Mouse (Mus musculus) gastrocnemius, postnatal 25 days (tissue): ENCODE data around the gene Actl6b. TPM values are rescaled to one million over a fixed set of nuclear protein-coding genes. Genes with fewer than 3 reads are reported as not detected.

Experiments
- DNase-seq: peaks from one replicate; pipeline ENCODE4 v3.0.0; 2022
- total RNA-seq, 2 experiments: library from RNA; stranded (reverse); gene quantifications; 1 replicate in 1 of 2; 2 replicates in 1 of 2; pipeline ENCODE4 v1.2.3; 2021

Actl6b gene
- total RNA-seq, 2 experiments from 2014 or later = not detected

DNA sequence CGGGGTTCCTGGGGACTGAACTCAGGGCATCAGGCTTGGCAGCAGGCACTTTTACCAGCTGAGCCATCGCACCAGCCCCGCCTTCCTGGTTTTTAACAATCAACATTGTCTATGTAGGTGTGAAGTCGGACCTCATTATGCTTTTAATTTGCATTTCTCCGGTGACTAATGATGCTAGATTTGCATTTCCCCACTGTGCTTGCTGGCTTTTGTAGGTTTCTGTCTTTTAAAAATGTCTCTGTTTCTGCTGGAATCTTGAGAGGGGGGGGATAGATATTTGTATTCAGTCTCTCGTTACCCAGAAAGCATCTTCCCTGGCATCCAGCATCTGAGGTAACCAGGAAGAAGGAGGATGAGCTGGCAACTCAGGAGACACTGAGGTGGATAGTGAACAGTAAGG, 8.2 kb downstream of the Actl6b start:
- no peak for DNase-seq

DNA sequence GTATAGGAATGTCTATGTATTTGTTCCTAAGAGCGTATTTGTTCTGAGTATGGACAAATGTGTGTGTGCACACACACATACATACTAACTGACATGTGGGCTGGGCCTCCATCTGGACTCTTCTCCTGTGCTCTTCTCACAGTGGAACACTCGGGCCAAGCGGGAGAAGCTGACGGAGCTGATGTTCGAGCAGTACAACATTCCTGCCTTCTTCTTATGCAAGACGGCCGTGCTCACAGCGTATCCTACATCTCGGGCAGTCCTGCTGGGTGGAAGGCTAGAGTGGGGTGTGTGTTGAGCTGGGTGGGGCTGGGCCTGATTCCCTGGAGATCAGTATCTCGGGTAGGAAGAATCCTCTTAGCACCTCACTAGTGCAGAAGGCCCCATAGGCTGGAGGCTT, 9.6 kb downstream of the Actl6b start:
- no peak for DNase-seq

DNA sequence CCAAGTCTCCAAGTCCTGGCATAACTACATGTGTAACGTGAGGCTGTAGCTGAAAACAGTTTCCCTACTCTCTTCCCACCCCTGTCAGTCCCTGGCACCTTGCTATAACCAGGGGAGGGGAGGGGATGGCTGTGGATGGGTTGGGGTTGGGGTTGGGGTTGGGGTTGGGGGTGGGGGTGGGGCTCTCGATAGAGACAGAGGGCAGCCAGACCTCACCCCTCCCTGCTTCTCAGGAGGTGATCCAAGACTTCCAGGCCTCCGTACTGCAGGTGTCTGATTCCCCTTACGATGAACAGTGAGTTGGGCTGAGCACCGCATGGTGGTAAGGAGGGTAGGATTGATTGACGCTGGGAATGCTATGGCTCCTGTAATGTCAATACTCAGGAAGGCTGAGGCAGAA, 12.4 kb downstream of the Actl6b start:
- DNase-seq = no peak

DNA sequence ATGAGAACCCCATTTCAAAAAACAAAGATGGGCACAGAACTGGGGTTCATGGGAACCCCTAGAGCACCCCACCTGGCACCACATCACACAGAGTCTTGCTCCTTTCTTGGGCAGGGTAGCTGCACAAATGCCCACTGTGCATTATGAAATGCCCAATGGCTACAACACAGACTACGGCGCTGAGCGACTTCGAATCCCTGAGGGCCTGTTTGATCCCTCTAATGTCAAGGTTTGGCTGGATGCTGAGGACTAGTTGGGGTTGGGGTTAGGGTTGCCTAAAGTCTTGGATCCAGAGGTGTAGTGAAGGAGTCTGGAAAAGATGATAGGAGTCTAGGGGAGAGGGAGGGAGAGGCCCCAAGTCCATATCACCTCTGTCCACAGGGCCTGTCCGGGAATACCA, 13.1 kb downstream of the Actl6b start:
- no peak for DNase-seq

DNA sequence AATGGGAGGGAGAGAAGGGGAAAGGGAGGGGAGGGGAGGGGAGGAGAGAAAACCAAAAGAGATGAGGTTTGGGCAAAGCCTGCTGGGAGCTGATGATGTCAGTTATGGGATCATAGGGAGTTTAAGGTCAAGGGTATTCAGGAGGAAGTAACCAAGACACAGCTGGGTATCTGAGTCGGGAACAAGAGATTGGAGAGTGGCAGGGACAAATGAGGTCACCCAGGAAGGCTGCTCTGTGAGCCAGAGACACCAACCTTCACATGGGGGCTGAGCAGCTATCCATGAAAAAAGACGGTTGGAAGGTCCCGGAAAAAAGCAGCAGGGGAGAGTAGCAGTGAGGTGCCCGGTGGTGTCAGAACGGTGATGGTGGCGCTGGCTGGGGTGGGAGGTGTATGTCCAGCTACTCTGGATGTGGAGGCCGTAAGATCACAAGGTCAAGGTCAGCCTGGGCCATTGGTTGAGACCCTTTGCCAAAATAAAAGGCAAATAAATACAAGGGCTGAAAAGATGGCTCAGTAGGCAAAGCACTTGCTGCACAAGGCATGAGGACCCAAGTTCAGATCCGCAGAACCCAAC, 15.0 kb downstream of the Actl6b start:
- no peak for DNase-seq

DNA sequence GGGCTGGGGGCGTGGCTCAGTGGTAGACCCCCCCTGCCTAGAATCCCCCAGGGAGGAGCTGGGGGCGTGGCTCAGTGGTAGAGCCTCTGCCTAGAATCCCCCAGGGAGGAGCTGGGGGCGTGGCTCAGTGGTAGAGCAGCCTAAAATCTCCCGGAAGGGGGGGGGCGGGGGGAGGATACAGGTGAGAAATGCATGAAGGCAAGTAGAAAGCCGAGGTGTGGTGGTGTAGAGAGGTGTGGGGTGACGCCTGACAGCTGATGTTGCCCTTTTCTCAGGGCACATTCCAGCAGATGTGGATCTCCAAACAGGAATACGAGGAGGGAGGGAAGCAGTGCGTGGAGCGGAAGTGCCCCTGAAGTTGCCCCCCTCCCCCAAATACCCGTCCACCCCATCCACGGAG, 15.7 kb downstream of the Actl6b start:
- DNase-seq = no peak

DNA sequence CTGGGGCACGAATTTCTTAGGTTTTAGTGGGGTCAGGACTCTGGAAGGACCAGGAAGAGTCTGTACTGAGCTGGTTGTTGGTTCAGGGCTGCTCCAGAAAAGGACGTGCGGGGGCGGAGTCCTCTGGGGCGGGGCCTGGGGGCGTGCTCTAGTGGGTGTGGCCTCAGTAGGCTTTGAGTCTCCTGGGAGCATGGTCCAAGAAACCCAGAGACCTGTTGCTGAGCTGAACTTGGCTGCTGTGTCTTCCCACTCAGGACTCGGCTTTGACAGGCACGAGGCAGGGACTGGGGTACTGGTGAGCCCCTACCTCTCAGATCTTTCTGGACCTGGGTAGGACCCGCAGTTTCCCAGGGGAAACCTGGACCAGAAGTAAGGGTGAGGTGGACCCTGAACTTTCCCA, 16.3 kb downstream of the Actl6b start, which contains the start of gene Tfr2:
Gene Tfr2, plus strand, starts transcription at position 176 of the 400 bp plus-strand sequence.
- DNase-seq = no peak

DNA sequence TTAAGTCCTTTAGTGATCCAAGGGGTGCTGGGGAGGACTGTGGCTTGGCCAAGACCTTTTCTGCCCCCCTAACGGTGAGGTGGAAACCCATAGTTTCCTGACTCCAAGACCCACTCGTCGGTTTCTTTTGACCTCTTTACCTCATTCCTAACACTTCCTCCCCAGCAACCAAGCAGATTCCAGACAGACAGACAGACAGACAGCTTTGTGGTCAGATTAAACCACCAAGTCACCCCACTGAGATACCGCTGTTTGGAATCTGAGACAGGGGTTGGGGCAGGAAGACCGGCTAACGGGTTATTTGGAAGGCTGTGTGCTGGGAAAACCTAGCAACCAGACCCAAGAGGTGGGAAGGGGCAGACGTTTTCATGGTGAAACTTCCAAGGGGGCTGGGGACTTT, 16.9 kb downstream of the Actl6b start:
- no peak for DNase-seq

DNA sequence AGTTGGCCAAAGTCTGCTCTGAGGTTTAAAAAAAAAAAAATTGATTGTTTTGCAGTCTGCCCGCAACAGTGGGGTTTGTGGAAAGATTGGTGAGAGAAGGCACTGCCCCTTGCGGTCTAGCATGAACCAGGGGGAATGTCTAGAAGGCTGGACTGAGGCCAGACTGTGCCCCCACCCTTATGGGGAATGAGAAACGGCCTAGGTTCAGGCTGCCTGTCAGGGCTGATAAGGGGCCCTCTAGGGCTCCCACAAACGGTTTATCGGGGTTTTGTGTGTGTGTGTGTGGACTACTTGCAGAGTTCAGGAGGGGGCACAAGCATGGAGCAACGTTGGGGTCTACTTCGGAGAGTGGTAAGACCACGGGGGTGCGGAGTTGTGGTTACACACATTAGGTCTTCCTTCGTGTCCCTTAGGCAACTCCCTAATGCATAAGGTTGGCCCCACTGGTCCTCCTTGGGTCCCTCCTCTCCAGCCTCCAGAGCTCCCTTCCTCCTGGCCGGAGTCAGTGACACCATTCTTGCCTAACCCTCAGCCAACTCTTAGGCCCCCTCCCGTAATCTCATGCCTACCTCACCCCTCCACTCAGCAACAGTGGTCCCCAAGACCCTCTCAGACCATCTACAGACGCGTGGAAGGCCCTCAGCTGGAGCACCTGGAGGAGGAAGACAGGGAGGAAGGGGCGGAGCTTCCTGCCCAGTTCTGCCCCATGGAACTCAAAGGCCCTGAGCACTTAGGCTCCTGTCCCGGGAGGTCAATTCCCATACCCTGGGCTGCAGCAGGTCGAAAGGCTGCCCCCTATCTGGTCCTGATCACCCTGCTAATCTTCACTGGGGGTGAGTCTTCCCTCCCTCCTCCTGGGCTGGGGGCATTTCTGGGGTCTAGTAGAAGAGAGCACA, 17.6 kb downstream of the Actl6b start:
- no peak for DNase-seq

DNA sequence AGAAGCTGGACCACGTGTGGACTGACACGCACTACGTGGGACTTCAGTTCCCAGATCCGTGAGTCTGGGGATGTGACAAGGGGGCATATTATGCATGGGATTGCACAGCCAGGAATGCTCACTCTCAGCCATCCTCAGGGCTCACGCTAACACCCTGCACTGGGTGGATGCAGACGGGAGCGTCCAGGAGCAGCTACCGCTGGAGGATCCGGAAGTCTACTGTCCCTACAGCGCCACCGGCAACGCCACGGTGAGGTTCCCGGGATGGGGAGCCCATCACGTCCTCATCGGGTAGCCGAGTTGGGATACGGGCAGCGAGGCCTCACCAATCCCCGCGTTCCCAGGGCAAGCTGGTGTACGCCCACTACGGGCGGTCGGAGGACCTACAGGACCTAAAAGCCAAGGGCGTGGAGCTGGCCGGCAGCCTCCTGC, 21.2 kb downstream of the Actl6b start:
- DNase-seq = no peak

DNA sequence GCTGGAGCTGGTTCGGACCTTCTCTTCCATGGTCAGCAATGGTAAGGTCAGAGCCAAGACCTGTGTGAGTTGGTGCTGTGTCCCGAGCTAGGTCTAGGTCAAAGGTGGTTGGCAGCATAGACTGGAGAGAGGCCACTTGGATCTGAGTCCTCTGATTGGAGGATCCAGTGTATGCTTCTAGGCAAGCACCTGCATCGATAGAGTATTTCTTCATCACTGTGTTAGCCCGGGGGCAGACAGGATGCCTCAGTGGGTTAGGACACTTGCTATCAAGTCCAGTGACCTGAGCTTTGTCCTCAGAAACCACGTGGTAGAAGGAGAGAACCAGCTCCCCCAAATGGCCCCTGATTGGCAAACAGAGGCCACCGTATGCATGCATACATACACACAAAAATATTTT, 26.9 kb downstream of the Actl6b start:
- no peak for DNase-seq

DNA sequence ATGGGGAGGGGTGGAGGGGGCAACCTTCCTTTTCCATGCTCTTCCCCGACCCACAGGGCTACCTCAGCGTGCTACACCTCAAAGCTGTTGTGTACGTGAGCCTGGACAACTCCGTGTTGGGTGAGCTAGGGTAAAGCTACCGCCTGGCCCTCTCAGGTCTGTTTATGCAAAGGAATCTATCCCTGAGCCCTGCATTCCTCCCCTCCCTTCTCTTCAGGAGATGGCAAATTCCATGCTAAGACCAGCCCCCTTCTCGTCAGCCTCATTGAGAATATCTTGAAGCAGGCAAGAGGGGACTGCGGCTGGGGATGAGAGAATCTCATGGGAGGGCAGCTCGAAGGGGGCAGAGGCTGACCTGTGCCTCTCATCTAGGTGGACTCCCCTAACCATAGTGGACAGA, 29.4 kb downstream of the Actl6b start:
- DNase-seq = no peak

DNA sequence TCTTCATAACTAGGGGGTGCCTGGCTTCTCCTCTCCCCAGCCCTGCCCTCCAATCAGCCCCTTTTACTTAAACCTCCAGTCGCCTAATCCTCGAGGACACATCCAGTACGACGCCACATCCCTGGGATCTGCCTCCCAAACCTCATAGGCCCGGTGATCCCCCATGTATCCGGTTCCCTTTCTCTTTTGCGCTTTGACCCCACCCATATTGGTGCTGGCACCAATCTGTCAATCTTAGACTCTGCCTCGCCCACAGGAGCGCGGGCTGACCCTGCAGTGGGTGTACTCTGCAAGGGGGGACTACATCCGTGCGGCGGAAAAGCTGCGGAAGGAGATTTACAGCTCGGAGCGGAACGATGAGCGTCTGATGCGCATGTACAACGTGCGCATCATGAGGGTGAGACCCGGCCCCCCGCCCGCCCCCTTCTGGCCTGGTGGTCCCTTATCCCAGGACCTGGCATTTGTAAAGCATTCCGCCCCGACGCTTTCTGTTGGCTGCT, 30.4 kb downstream of the Actl6b start:
- no peak for DNase-seq

DNA sequence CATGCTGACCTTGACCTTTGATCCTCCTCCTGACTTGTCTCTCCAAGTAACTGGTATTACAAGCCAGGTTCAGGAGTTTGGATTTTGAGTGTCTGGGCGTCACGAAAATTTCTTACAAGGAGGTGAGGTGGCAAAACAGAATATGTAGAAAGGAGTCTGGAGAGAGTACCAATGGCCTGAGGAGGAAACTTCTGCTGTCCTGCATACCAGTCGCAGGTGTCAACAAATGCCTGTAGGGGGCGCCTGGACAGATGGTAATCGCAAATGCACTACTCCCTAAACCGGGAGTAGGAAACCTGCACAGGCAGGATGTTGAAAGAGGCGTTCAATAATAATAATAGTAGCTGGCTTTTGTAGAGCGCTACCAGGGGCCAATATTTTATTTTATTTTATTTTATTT, 31.7 kb downstream of the Actl6b start:
- no peak for DNase-seq

DNA sequence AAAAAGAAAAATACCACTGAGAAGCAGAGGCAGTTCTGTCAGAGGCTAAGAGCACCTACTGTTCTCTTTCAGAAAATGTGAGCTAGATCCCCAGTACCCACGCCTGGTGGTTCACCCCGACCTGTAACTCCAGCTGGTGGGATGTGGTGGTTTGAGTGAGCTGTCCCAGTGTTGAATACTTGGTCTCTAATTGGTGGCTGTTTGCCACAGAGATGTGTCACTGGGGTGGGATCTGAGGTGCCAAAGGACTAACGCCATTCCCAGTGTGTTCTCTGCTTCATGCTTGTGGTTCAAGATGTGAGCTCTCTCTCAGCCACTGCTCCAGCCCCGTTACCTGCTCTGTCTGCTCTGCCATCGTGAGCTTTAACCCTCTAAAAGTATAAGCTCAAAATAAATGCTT, 37.2 kb downstream of the Actl6b start:
- DNase-seq = no peak

DNA sequence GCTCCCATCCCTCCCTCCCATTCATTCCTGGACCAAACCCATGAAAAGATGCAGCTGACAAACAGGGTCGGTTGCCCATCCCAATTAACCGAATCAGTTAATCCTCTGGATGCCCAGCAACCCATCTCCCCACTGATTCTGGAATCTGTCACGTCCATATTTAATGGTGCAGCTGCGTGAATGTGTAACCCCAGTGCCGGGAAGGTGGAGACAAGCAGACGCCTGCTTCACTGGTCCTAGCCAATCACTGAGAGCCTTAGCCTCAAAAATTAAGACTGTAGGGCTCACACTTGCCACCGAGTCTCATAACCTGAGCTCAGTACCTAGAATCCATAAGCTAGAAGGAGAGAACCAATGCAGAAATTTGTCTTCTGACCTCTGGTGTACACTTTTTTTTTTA, 42.6 kb downstream of the Actl6b start:
- DNase-seq = no peak

DNA sequence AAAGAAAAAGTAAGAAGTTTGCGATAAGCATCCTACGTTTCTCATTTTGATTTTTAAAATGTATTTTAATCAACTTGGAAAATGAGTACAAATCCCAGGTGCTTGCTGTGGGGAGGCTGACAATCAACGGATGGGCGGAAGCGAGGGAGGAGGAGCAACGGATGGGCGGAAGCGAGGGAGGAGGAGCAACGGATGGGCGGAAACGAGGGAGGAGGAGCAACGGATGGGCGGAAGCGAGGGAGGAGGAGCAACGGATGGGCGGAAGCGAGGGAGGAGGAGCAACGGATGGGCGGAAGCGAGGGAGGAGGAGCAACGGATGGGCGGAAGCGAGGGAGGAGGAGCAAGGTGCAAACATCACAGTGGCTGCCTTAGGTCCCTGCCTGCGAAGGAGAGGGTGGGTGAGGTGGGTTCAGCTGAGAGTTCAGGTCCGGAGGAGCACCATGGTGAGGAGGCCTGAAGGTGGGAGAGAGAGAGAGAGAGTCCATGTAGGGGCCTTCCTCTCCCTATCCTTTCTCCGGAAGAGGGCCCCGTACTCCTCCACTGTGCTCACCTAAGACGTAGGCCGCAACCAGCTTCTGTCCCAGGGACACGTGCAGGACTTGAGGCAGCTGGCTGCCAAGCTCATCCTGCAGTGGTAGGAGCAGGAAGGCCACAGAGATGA, 43.4 kb downstream of the Actl6b start:
- DNase-seq = no peak

DNA sequence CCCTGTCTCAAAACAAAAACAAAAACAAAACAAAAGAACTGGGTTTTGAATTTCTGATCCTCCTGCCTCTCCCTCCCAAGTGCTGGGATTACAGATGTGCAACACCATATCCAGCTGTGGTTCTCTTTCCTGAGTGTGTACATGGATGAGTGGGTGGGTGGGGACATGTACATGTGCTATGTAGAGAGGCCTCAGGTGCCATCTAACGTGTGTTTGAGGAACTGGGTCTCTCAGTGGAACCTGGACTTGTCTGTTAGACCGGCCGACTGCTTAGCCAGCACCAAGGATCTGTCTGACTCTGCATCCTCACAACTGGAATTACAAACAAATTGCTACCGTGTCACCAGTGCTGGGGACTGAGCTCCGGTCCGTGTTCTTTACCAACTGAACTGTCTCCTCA, 44.3 kb downstream of the Actl6b start:
- DNase-seq = no peak

DNA sequence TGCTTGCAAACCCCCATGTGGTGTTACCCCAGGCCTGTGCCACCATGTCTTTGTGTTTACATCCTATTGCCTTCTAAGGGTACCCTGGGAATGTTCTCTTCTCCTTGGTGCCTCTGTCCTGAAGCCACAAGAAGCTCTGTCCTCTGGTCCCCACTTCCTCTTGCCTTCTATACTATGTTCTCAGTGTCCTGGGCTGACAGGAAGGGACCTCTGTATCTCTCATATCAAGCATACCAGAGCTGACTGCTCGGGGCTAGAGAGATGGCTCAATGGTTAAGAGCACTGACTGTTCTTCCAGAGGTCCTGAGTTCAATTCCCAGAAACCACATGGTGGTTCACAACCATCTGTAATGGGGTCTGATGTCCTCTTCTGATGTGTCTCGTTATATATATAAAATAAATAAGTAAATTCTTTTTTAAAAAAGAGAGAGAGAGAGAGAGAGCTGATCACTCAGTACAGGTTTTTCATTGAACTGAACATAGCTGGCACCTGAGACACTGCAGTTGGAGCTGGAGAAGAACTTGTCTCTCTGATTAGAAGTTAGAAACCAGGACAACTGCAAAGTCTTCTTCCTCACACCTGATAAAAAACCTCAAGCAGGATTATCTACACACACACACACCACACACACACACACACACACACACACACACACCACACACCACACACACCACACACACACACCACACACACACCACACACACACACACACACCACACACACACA, 44.9 kb downstream of the Actl6b start:
- no peak for DNase-seq

DNA sequence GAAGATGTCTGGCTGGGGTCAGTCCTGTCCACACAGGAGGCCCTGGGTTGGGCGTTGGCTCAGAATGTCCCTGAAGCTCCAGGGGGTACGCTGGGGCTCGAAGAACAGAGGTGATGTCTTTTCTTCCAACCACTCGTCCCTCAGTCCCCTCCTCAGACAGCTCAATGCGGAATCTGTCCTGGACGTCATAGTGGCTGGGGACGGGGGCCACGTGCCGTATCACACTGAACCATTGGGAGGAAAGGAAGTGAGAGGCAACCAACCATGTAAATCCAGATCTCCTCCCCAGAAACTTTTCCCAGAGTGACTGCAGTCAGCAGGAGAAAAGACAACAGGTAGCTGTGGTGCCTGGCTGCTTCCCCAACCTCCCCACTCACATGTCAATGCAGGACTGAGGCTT, 46.3 kb downstream of the Actl6b start:
- no peak for DNase-seq

DNA sequence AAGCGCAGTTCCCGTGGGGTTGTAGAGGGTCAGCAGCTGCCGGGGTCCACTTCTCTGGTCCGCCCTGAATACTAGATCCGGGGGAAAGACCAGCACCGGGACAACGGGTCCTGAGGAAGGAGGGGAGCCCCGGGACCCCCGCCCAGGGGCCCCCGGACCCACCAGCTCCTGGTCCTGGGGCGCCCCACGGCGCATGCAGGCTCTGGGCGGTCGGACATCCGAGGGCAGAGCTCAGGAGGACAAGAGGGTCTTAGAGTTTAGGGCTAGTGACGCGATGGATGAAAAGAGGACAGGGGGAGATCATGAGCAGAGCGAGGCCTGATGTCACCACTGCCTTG, 46.9 kb downstream of the Actl6b start:
- DNase-seq = no peak

DNA sequence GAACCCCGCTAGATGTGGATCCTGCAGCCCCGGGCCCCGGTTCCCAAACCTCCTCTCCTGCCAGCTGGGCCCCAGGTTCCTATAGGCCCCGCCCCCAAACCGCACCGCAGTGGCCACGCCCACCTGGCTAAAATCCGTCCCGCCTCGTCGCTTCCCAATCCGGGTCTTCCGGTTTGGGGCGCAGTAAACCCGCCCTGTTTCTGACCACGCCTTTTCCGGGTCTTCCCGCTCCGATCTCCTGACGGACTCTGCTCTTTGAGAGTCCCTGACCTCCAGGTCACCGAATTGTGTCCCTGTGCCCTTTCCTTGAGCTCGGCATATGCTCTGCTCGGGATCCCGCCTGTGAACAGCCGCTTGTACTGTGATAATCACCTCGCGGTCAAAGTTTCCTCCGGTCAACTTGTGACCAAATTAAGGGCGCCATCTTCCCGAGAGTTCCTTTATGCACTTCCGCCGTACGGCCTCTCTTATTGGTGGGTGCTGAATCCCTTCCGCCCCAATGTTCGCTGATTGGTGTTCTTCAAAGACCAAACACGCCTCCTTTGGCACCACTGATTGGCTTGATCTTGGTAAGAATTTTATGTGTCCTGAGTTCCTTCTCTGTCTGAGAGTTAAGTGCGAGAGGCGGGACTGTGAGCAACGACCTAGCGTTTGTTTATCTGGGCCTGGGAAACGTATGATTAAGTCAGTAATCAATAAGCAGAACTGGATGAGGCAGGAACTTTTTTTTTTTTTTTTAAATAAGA, 47.5 kb downstream of the Actl6b start, which contains the start of gene Mospd3:
Gene Mospd3, minus strand, starts transcription at position 440 of the 746 bp plus-strand sequence.
- DNase-seq = peak; percentile 93
